Mouse (Mus musculus) layer of hippocampus, postnatal 36 days (tissue): Measurements from ENCODE around the gene Itm2c. TPM values are rescaled to one million over a fixed set of nuclear protein-coding genes. Genes with fewer than 3 reads are reported as not detected.

Source experiments
- DNase-seq, 2 experiments: peaks; one replicate each; pipeline ENCODE4 v3.0.0; 2022
- total RNA-seq, 2 experiments: library from RNA; stranded (reverse); gene quantifications; 2 replicates each; pipeline ENCODE4 v1.2.3; 2021

Itm2c gene
- total RNA-seq, 2 experiments from 2014 or later: 719 to 827 TPM

DNA sequence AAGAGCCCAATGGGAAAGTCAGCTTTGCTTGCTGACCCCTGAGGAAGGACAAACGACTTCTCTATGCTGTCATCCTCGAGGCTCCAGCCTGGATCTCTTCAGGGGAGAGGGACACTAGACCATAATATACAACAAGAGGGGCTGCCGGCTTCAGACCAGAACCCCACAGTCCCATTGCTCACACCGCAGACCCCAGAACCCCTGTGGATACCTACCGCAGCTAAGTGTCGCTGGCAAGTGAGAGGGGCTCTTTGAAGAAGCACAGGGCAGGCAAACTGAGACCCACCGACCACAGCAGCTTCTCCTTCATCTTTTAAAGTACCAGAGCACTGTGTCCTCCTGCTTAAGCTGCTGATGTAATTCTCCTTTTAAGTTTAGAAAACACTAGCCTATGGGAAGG is 40.5 kb downstream of the Itm2c start:
- DNase-seq: no peak

DNA sequence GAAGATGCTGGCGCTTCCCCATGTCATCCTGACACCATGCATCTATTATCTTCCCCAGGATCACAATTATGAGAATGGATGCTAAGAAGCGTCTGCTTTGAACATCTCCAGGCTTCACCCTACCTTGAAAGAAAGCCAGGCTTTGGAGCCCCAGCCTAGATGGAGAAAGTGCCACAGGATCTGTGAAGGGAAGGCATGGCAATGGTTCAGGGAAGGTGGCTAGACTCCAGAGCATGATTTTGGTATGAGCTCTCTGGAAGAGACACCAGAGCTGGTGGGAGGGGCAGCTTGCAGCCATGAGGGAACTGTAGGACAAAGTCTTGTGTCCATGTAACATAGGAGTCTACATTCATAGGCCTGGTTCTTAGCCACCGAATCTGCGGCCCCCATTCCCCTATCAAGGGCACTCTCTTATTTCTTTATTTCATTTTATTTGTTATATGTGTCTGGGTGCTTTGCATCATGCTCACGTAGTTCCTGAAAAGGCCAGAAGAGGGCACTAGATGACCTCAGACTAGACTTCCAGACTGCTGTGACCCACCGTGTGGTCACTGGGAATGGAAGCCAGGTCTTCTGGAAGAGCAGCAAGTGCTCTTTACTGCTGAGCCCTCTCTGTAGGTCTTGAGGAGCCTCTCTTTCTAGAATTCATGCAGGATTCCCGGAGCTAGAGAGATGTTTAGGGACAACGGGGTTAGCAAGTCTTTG is 41.2 kb downstream of the Itm2c start:
- DNase-seq: no peak

DNA sequence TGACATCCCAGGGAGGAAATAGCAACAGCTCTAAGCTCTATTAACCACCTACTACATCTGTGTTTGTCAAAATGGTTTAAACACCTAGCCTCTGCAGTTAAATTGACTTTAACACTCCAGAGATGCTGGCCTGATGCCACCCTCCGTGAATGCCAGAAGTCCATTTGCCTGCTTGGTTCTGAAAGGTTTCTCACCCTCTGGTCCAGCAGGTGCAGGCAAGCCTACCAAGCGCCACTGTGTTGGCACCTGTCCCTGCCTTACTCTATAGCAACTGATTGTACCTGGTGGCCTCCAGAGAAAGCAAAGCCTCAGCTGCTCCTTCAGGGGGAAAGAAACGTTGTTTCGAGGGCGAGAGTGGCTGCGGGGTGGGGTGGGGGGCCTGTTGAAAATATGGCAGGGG is 42.2 kb downstream of the Itm2c start:
- DNase-seq: no peak

DNA sequence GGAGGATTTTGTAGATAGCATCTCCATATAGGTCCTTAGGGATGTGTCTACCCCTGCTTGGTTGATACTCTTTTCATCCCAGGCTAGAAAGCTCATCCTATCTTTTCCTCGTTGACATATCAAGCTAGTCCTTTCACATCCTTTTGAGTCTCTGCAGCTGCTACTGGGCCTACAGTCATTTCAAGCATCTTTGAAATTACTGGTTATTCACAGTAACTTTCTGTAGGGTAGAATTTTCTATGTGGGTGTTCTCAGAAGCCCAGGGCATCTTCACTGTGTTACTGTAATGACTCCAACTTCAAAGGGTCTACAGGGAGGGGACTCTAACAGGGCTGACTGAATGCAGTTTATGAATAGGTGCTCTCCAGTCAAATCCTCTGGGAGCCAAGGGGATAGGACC is 43.2 kb downstream of the Itm2c start:
- no peak for DNase-seq

DNA sequence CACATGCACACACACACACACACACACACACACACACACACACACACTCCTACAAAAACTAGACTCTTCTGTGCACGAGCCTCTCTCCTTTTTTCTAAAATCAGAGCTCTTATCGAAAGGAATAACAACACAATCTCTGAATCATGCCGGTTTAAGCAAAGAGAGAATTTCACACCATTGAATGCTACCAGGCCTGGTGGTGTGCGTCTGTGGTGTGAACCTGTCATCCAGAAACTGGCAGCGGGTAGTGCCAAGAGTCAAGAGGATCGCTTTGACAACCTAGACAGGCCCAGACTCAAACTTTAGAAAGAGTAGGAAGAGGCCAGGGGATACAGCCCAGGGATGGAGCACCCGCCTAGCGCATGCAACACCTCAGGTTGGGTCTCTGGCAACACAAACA is 48.2 kb downstream of the Itm2c start:
- no peak for DNase-seq

DNA sequence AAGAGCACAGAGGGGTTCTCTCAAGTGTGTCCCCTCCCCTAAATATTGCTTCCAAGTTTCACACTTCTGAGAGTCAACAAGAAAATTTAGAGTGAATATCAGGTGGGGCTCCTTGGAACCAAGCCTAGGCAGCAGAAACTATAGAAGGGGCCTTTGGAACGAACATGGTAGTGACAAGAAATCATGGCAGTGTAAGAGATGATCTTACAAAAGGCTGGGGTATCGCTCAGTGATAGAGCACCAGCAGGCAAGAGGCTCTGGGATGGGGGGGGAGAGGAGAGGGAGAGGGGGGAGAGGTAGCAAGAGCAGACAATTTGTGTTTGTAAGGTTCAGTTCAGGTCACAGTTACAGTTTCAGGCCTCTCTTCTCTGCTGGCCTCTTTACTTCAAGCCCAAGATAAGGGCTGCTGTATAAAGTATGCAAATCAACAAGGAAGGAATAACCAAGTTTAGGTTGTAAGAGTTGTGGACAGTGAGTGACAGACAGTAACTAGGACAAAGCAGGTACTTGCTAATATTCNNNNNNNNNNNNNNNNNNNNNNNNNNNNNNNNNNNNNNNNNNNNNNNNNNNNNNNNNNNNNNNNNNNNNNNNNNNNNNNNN is 55.1 kb downstream of the Itm2c start:
- no peak for DNase-seq

DNA sequence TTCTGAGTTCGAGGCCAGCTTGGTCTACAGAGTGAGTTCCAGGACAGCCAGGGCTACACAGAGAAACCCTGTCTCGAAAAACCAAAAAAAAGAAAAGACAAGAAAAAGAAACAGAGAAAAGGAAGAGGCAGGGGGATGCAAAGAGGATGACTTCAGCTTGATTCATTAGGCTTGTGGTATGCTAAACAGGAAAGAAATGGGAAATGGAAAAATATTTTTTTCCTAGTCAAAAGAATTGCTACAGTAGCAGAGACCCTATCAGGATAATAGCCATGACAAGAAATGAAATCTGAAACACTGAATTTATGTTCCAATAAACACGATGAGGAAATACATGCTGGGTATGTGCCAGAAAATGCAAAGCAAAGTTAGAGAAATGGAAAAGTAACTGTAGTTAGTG is 61.1 kb downstream of the Itm2c start:
- no peak for DNase-seq

DNA sequence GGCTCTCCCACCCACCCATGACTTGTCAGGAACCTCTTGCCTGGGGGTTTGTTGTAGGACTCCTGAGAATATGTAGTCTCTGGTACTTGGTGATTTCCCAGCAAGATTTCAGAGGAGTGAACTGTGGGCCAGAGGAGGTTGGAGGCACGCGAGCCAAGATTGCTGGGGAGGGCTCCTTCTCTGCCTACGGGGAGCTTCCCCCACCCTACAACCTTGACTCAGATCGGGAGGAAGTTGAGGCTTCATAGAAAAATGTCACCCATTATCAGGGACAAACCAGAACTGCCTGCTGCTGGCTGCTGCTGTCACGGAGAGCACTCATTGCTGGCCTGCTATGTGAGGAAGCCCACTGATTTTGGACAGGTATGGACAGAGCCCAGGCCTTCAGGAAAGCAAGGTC is 63.2 kb downstream of the Itm2c start:
- DNase-seq: no peak

DNA sequence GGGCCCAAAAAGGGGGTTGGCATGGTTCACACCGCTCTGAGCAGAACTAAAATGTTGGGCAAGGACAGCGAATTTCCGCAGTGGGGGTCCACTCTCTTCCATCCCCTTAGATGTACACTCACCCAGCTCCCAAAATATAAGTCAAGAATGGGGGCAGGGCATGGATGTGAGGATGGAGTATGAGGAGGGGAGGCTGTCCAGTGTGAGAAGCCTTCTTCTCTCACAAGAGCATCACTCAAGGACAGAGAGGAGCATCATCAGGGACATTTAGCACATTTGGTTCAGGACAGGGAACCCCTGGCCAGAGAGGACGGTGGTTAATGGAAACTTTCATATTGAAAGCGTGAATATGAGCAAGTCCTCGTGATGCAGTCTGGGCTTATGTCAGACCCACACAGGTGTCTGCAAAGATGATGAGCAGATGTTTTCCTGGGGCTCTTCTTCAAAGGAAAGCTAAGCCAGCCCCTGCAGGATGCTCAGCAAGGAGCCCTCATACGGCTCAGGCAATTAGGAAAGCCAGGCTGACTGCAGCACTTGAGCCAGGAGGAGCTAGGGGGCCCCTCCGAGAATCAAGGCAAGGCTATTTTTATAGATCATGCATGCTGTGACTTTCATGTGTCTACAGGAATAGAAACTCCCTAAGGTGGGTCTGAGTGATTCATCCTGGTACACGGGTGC is 64.0 kb downstream of the Itm2c start:
- DNase-seq: no peak

Other genes starting within 250 kb of the Itm2c start
- gene Sp100, start 244.3 kb upstream of the Itm2c start, total RNA-seq: 1 to 10 TPM; 2.6 to 3.0 TPM
- gene A630001G21Rik, start 115.6 kb upstream of the Itm2c start, total RNA-seq: under 1 TPM; 0.38 to 0.52 TPM
- gene Cab39, start 100.8 kb upstream of the Itm2c start, total RNA-seq: 100 to 1,000 TPM; 142 to 153 TPM
- gene 4933407L21Rik, start 34.2 kb downstream of the Itm2c start, total RNA-seq: 1 to 10 TPM; 3.0 to 3.4 TPM
- gene Gpr55, start 66.7 kb downstream of the Itm2c start, total RNA-seq: not detected
- gene Spata3, start 122.5 kb downstream of the Itm2c start, total RNA-seq: 1 to 10 TPM in 1 of 2 experiments, under 1 TPM in 1; 0.35 to 1.3 TPM
- 10 to 100 TPM; 11.4 TPM for gene 2810459M11Rik, start 151.6 kb downstream of the Itm2c start, total RNA-seq
- gene Psmd1, start 170.1 kb downstream of the Itm2c start, total RNA-seq: 100 to 1,000 TPM; 104 to 108 TPM
- gene Htr2b, start 217.7 kb downstream of the Itm2c start, total RNA-seq: not detected
- gene Gm21972, start 239.4 kb downstream of the Itm2c start, total RNA-seq: 1 to 10 TPM; 3.2 to 4.3 TPM